Mouse (Mus musculus) midbrain, embryonic 11.5 days (tissue): ENCODE measurements around the gene Calm4. TPM values are rescaled to one million over a fixed set of nuclear protein-coding genes. Genes with fewer than 3 reads are reported as not detected.
"Not testable (repeated sequence)": the region's sequence is repeated elsewhere in the genome, so short reads cannot be mapped to it uniquely, and the experiment has no call there.

ENCODE experiments used
- ATAC-seq: fragments of 200-750 bp; cut with Nextera tagmentation; 2 replicates; pipeline ENCODE4 v1.8.0; 2017; ENCODE audit warnings: moderate TSS enrichment, moderate library complexity; ENCODE audit not compliant: low FRiP score
- DNase-seq: peaks from one replicate; pipeline ENCODE4 v3.0.0; 2015; ENCODE audit warnings: low spot score; ENCODE audit errors: missing footprints
- H3K27ac ChIP-seq: fragments of 300-500 bp; sonication (generic); 2 replicates; pipeline ENCODE4 v1.5.1; 2014; ENCODE audit warnings: low read depth, low read length
- H3K27me3 ChIP-seq: fragments of 300-500 bp; sonication (generic); 2 replicates; pipeline ENCODE4 v1.6.1; 2014; ENCODE audit warnings: mild to moderate bottlenecking, low read length, moderate library complexity, mixed read lengths; ENCODE audit not compliant: control insufficient read depth, insufficient read depth
- H3K36me3 ChIP-seq: fragments of 300-500 bp; sonication (generic); 2 replicates; pipeline ENCODE4 v1.6.1; 2014; ENCODE audit warnings: mild to moderate bottlenecking, low read length, moderate library complexity, mixed read lengths; ENCODE audit not compliant: control insufficient read depth, insufficient read depth
- H3K4me1 ChIP-seq: fragments of 300-500 bp; sonication (generic); 2 replicates; pipeline ENCODE4 v1.6.1; 2014; ENCODE audit warnings: low read length; ENCODE audit not compliant: control insufficient read depth, insufficient read depth
- H3K4me2 ChIP-seq: fragments of 300-500 bp; sonication (generic); 2 replicates; pipeline ENCODE4 v1.6.1; 2014; ENCODE audit warnings: mild to moderate bottlenecking, moderate library complexity
- H3K4me3 ChIP-seq: fragments of 300-500 bp; sonication (generic); 2 replicates; pipeline ENCODE4 v1.5.1; 2014; ENCODE audit warnings: low read depth, low read length
- H3K9ac ChIP-seq: fragments of 300-500 bp; sonication (generic); 2 replicates; pipeline ENCODE4 v1.6.1; 2014; ENCODE audit warnings: low read length
- H3K9me3 ChIP-seq: fragments of 300-500 bp; sonication (generic); 2 replicates; pipeline ENCODE4 v1.6.1; 2016; ENCODE audit warnings: low read length; ENCODE audit not compliant: control insufficient read depth
- WGBS: fragments of 180-500 bp; shearing (Covaris S2); extraction: QIAGEN DNeasy Blood & Tissue Kit; methylation state at CpG from one replicate; pipeline ENCODE4 v1.1.7; 2014; 5-methylcytosine and 5-hydroxymethylcytosine counted together
- polyA plus RNA-seq: library from polyadenylated mRNA; unstranded; fragments of >200 nt; fragmentation: Nextera tagmentation; extraction: Ambion mirVana; gene quantifications from 2 replicates; pipeline ENCODE4 v1.2.1, GENCODE M21; 2014

Calm4 gene
- polyA plus RNA-seq, 1 experiment from 2014 or later = not detected

DNA sequence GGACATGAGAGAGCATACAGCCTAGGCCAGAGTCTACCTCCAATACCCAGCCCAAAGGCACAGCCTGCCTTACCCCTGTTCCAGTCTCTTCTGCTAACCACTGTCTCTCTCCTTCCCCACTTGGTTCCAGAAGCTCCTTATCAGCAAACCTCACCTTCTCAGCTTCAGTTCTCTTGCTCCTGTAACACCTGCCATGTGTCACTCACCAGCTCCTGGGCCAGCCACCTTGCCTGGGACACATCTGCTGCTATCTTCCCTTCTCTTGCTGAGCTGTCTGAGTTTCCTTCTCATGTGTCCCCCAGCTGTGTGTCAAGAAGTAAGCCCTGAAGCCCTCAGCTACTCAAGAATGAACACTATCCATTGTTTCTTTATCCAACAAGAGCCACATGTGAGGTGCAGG, 3.1 kb downstream of the Calm4 start:
- not testable (repeated sequence) for ATAC-seq

DNA sequence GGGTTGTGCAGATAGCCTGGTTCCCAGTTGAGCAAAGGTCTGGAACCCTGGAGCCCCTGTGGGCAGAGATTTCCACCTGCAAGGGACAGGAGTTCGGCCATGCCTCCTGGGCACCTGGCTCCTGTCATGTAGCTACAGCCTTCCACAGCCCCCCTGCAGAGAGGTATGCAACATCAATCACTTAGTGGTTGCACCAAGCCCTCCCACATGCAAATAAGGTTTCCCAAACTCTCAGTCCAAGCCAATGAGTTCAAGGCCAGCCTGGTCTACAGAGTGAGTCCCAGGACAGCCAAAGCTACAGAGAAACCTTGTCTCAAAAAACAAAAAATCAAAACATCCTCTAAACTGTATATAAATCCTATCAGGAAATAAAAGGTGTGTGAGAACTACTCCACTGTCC, 12.8 kb downstream of the Calm4 start:
- Histone ChIP-seq H3K9ac (no peak overlapping the region), H3K27ac (no peak overlapping the region), H3K36me3 (no peaks in the 10 kb centered on the region), H3K27me3 (no peaks in the 10 kb centered on the region), H3K4me2 (no peak overlapping the region), H3K4me1 (no peaks in the 10 kb centered on the region), H3K9me3 (no peaks in the 10 kb centered on the region), H3K4me3 (no peak overlapping the region)
- DNase-seq (no peak), ATAC-seq (no peak)
- WGBS = 67% methylated on average over 1 of the region's 1 CpGs

More for the DNA sequence above, 3.1 kb downstream of the Calm4 start:
- not testable (repeated sequence) for H3K4me1 ChIP-seq, H3K36me3 ChIP-seq, DNase-seq, H3K4me3 ChIP-seq, H3K27ac ChIP-seq, H3K9me3 ChIP-seq, H3K27me3 ChIP-seq, H3K4me2 ChIP-seq, H3K9ac ChIP-seq

DNA sequence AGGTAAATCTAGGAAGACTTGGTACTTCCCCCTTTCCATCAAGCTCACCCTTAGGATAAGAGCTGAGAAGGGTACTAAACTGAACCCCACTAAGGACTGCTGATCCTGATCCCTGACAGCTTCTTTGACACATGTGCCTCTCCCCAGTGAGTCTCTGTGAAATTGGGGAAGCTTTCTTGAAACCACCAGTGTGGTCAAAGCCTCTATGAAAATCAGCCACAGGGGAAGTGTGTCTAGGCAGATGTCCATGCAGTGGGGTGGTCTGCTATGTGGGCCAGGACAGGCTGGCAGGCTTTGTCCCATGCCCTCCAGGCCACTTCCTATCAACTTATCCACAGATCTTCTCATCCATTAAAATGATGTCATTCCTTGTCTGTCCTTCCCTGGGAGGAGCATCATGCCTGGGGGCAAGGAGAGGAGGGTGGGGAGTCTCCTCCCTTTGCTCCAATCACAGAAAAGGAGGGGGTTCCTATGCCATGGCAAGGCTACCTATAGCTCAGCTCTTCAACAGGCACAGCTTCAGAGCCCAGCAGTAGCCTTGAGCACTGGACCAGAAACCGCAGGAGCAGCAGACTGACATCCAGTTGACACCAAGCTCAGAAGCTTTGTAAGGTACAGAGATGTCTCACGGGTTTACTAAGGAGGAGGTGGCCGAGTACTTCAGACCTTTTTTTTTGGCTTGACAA, 16.2 kb downstream of the Calm4 start, which contains the start of gene Calm5:
Gene Calm5 (plus strand): TSS at position 526 of the 686 bp plus-strand sequence.
- not testable (repeated sequence) for H3K27me3 ChIP-seq, H3K4me3 ChIP-seq, H3K9me3 ChIP-seq, H3K36me3 ChIP-seq, H3K9ac ChIP-seq, DNase-seq, H3K27ac ChIP-seq, ATAC-seq, H3K4me1 ChIP-seq, H3K4me2 ChIP-seq
- 94% methylated on average over 3 of the region's 3 CpGs for WGBS

DNA sequence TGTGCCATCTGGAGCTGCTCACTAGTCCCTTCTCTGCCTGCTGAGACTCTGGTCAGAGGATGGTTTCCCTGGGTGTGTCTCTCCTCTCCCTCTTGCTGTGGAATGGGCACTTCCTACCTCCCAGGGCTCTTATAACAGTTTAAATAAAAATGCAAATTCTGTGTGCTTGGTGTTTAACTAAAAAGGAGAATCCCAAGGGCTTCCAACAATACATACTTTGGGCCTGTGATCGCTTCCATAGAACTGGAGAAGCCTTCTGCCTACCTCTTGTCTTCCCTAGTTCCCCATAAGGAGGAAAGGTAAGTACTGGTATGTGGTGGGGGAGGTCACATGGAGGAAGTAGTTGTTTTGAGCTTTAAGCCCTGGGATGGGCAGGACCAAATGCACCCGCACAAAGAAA, 17.3 kb downstream of the Calm4 start:
- no peaks in the 10 kb centered on the region for H3K4me1 ChIP-seq

DNA sequence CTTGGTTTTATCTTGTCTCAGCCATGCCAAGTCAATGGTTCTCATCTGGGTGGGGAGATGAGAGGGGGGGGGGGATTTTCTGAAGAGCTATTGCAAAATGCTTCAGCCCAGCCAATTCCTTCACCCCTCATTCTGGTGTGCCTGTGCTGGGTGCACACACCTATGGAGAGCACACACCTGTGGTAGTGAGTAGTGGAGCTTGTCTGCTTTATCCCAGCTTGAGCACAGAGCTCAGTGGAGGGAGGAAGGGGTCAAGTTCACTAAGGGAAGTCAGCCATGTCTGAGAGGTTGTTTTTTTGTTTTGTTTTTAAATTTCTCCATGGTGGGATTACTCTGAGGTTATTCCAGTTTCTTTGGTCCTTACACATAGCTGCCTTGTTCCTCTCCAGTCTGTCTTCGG, 18.7 kb downstream of the Calm4 start:
- H3K4me2 ChIP-seq = no peak overlapping the region
- no peaks in the 10 kb centered on the region for H3K9me3 ChIP-seq
- H3K36me3 ChIP-seq = no peaks in the 10 kb centered on the region
- WGBS = 89% methylated on average over 1 of the region's 1 CpGs
- no peaks in the 10 kb centered on the region for H3K4me1 ChIP-seq
- no peaks in the 10 kb centered on the region for H3K27me3 ChIP-seq
- H3K27ac ChIP-seq = no peak overlapping the region
- no peak overlapping the region for H3K4me3 ChIP-seq
- H3K9ac ChIP-seq = no peak overlapping the region
- ATAC-seq (no peak), DNase-seq (no peak)

More for the DNA sequence above, 17.3 kb downstream of the Calm4 start:
- Histone ChIP-seq H3K9ac (no peak overlapping the region), H3K27me3 (no peaks in the 10 kb centered on the region), H3K36me3 (no peaks in the 10 kb centered on the region), H3K4me3 (no peak overlapping the region), H3K4me2 (no peak overlapping the region), H3K9me3 (no peaks in the 10 kb centered on the region), H3K27ac (no peak overlapping the region)
- DNase-seq (no peak), ATAC-seq (no peak)
- 75% methylated on average over 2 of the region's 2 CpGs for WGBS

DNA sequence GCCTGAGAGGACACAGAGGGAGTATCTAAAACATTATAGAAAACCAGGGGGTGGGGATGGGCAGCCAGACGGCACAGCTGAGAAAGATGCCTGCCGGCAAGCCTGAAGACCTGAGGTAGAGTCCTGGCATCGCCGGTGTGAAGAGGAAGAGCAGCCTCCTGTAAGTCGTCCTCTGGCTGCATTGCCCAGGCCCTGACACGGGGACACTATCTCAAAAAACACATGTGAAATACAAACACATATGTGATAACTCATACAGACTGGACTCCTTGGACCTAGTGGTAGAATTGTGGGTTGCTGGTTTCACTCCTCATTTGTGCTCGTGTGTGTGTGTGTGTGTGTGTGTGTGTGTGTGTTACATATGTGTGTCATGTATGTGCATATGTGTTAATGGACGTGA, 23.7 kb downstream of the Calm4 start:
- no peak overlapping the region for H3K9ac ChIP-seq
- no peaks in the 10 kb centered on the region for H3K4me1 ChIP-seq
- ATAC-seq (no peak), DNase-seq (no peak)
- H3K27ac ChIP-seq = no peak overlapping the region
- 84% methylated on average over 8 of the region's 8 CpGs for WGBS
- no peak overlapping the region for H3K4me2 ChIP-seq
- no peaks in the 10 kb centered on the region for H3K9me3 ChIP-seq
- no peaks in the 10 kb centered on the region for H3K27me3 ChIP-seq
- H3K4me3 ChIP-seq = no peak overlapping the region
- no peaks in the 10 kb centered on the region for H3K36me3 ChIP-seq

DNA sequence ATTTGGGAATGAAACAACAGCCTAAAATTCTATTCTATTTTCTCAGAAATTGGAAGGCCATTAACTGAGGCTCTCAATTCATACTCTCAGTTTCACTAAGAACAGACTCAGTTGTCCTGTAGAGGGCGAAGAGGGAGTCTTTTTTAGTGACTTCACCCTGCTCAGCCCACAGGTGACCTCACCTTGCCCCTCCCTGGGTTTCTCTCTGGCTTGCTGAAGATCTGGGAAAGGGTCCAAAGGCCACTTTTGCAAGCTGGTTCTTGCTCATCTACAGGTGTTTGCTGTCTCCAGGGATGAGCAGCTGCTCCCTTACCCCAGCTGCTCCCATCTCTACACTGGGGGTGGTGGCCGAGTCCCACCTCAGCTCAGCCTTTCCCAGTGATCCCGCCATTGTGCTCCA, 24.8 kb downstream of the Calm4 start:
- DNase-seq (no peak), ATAC-seq (no peak)
- no peaks in the 10 kb centered on the region for H3K27me3 ChIP-seq
- no peaks in the 10 kb centered on the region for H3K36me3 ChIP-seq
- H3K4me3 ChIP-seq = no peak overlapping the region
- H3K27ac ChIP-seq = no peak overlapping the region
- no peaks in the 10 kb centered on the region for H3K9me3 ChIP-seq
- no peaks in the 10 kb centered on the region for H3K4me1 ChIP-seq
- WGBS = 78% methylated on average over 3 of the region's 3 CpGs
- H3K4me2 ChIP-seq = no peak overlapping the region
- no peak overlapping the region for H3K9ac ChIP-seq

DNA sequence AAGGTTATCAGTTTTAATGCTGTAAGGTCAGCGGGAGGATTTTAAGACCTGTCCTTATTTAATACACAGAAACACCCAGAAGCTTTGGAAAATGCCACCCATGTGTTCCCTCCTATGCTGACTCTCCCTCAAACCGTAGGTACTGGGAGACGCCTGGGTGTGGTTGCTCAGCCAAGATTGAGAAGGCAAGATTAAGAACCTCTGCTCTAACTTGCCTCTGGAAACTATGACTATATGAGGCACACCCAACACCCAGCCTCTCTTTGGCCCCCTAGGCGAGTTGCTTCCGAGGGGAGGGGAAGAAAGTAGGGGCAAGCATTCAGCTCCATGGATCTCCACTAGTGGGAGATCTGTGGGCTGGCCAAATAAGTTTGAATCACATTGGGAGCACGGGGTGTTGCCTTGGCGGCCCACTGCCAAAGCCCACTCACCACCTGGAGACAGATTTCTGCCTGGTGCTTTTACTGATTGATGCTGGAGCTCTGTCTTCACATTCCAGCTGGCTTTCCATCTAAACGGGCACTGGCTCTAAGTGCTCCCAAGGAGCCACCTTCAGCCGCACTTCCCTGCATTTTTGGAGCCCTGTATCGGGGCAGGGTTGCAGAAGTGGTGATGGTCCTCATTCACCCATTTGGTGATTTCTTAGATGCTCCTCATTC, 25.5 kb downstream of the Calm4 start:
- Histone ChIP-seq H3K4me2 (no peak overlapping the region), H3K27ac (no peak overlapping the region), H3K27me3 (no peaks in the 10 kb centered on the region), H3K36me3 (no peaks in the 10 kb centered on the region), H3K4me3 (no peak overlapping the region), H3K9me3 (no peaks in the 10 kb centered on the region), H3K9ac (no peak overlapping the region), H3K4me1 (no peaks in the 10 kb centered on the region)
- ATAC-seq = no peak
- 89% methylated on average over 10 of the region's 10 CpGs for WGBS
- DNase-seq = no peak

DNA sequence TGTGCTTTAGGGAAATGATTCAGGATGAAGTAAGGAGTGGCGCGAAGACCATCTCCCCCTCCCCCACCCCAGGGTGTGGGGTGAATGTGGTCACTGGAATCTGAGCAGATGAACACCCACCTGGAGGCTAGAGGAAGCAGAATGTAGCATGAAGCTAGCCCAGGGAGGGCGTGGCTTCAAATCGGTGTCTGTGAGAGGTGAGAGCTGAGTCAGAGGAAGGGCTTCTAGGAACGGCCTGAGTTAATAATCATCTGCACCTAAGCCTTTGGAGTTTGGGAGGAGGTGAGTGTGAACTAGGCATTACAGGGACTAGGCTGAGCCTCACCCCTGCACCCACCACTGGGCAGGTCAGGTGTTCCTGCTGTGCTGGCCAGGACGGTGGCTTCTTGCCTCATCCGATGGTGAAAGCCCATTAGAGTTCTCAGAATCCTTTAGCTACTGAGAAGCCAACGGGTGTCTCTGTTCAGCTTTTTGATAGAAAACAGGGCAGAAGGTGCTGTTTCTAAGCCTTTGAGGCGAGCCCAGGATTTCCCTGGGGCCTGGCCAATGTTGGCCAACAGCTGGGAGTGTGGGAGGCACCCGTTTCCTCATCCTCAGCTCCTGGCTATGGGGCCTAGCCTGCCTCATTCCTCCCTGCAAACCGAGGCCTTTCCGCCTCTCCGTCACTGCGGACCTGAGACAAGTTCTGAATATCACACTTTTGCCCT, 28.2 kb downstream of the Calm4 start:
- Histone ChIP-seq H3K4me1 (no peaks in the 10 kb centered on the region), H3K27me3 (no peaks in the 10 kb centered on the region), H3K36me3 (no peaks in the 10 kb centered on the region), H3K9me3 (no peaks in the 10 kb centered on the region), H3K27ac (no peak overlapping the region), H3K9ac (no peak overlapping the region), H3K4me2 (no peak overlapping the region), H3K4me3 (no peak overlapping the region)
- 88% methylated on average over 14 of the region's 14 CpGs for WGBS
- ATAC-seq (no peak), DNase-seq (no peak)
